Mouse (Mus musculus) forebrain, embryonic 12.5 days (tissue): ENCODE results near the gene Lingo1. TPM values are rescaled to one million over a fixed set of nuclear protein-coding genes. Genes with fewer than 3 reads are reported as not detected.

Experiments used
- polyA plus RNA-seq: library from polyadenylated mRNA; unstranded; fragments of >200 nt; fragmentation: Nextera tagmentation; extraction: Ambion mirVana; gene quantifications from 2 replicates; pipeline ENCODE4 v1.2.1, GENCODE M21; 2016

Gene Lingo1
- polyA plus RNA-seq, 1 experiment from 2014 or later: 10.5 TPM

Other genes with a start within 250 kb of the Lingo1 start
- not detected in 2 replicates for gene Odf3l1, start 68.2 kb upstream of the Lingo1 start, polyA plus RNA-seq
- 3.0 and 3.8 TPM in 2 replicates for gene Cspg4, start 68.6 kb upstream of the Lingo1 start, polyA plus RNA-seq
- 6.0 and 6.2 TPM in 2 replicates for gene Snx33, start 131.9 kb upstream of the Lingo1 start, polyA plus RNA-seq
- 69.6 and 71.4 TPM in 2 replicates for gene Imp3, start 141.0 kb upstream of the Lingo1 start, polyA plus RNA-seq
- 25.7 and 27.6 TPM in 2 replicates for gene Snupn, start 154.4 kb upstream of the Lingo1 start, polyA plus RNA-seq
- gene Ptpn9, start 198.5 kb upstream of the Lingo1 start, polyA plus RNA-seq: 26.1 and 27.4 TPM in 2 replicates